Mouse (Mus musculus) midbrain, embryonic 14.5 days (tissue): Measurements from ENCODE around the gene Pira2. TPM values are rescaled to one million over a fixed set of nuclear protein-coding genes. Genes with fewer than 3 reads are reported as not detected.

Source experiments
- polyA plus RNA-seq: library from polyadenylated mRNA; unstranded; fragments of >200 nt; fragmentation: Nextera tagmentation; extraction: Ambion mirVana; gene quantifications from 2 replicates; pipeline ENCODE4 v1.2.1, GENCODE M21; 2014

Pira2 gene
- polyA plus RNA-seq, 1 experiment from 2014 or later = 0.12 TPM

Other genes with a start within 250 kb of the Pira2 start
- 0.26 and 0.63 TPM in 2 replicates for gene Oscar, start 228.9 kb downstream of the Pira2 start, polyA plus RNA-seq
- 432 and 586 TPM in 2 replicates for gene Ndufa3, start 227.7 kb downstream of the Pira2 start, polyA plus RNA-seq
- gene Tfpt, start 215.1 kb downstream of the Pira2 start, polyA plus RNA-seq = 30.4 and 38.5 TPM in 2 replicates
- 71.0 and 82.7 TPM in 2 replicates for gene Prpf31, start 215.1 kb downstream of the Pira2 start, polyA plus RNA-seq
- gene Cnot3, start 199.8 kb downstream of the Pira2 start, polyA plus RNA-seq = 36.6 and 51.2 TPM in 2 replicates
- 10.6 TPM in 2 replicates for gene Leng1, start 179.2 kb downstream of the Pira2 start, polyA plus RNA-seq
- 3.0 and 3.2 TPM in 2 replicates for gene Tmc4, start 167.5 kb downstream of the Pira2 start, polyA plus RNA-seq
- gene Tsen34, start 152.2 kb downstream of the Pira2 start, polyA plus RNA-seq = 232 and 277 TPM in 2 replicates
- gene Mboat7, start 151.5 kb downstream of the Pira2 start, polyA plus RNA-seq = 70.6 and 70.7 TPM in 2 replicates
- 857 and 868 TPM in 2 replicates for gene Rps9, start 141.1 kb downstream of the Pira2 start, polyA plus RNA-seq
- gene Pirb, start 124.7 kb downstream of the Pira2 start, polyA plus RNA-seq = 0.11 and 0.34 TPM in 2 replicates
- not detected in 2 replicates for gene Gm15448, start 19.4 kb downstream of the Pira2 start, polyA plus RNA-seq
- gene Gm14548, start 53.1 kb upstream of the Pira2 start, polyA plus RNA-seq = not detected in 2 replicates
- not detected in 2 replicates for gene Lilra6, start 70.5 kb upstream of the Pira2 start, polyA plus RNA-seq
- gene Lair1, start 218.2 kb upstream of the Pira2 start, polyA plus RNA-seq = 1.5 and 2.8 TPM in 2 replicates